Mouse (Mus musculus): ENCODE data around the gene Cdiptos. TPM values are rescaled to one million over a fixed set of nuclear protein-coding genes. Genes with fewer than 3 reads are reported as not detected.

The Cdiptos gene
- total and polyA plus RNA-seq, 3 experiments, result 0.47 to 0.97 TPM; not detected in 1

DNA sequence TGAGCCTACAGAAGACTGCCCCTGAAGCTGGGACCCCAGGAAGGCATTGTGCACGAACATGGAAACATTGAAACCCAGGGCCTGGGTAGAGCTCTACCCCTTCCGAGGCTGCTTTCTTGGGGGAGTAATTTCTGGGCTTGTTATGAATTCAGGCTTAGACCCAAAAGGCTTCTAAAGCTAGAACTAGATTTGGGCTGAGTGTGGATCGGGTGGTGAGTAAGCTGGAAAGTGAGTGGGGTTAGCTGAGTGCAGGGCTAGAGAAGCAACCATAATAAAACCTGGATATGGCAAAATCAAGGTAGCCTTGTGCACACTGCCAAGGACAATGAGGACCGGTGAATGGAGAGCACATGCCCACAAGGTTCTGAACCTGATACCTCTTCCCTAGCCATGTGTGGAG is 13.9 kb downstream of the Cdiptos start:
- Histone ChIP-seq H3K9ac (ENCODE audit: insufficient read depth, low read depth) (no peak overlapping the region), H3K27me3 (replicated peaks) (no peaks in the 10 kb centered on the region), H3K9me3 (replicated peaks; ENCODE audit: low read length) (no peaks in the 10 kb centered on the region), H3K4me3 (replicated peaks in 1 of 3; ENCODE audit: low read depth in 2 of 3, low read length in 2 of 3, poor library complexity in 1 of 3) (no peak overlapping the region), H3K27ac (ENCODE audit: insufficient read depth, low read depth) (no peak overlapping the region), H3K4me1 (ENCODE audit: control insufficient read depth in 1 of 2, insufficient read depth in 2 of 2) (peaks cover 17 to 59% of the 10 kb centered on the region in 2 experiments), H3K4me2 (ENCODE audit: insufficient read depth, low read depth, poor library complexity, severe bottlenecking) (no peak overlapping the region), H3K36me3 (replicated peaks in 1 of 2; ENCODE audit: control insufficient read depth in 1 of 2, insufficient read depth in 1 of 2, low read length in 1 of 2) (peaks cover 50 to 84% of the 10 kb centered on the region in 2 experiments), H3K79me2 (replicated peaks; ENCODE audit: control insufficient read depth, extremely low read depth, insufficient read depth, poor library complexity, severe bottlenecking) (no peaks in the 10 kb centered on the region)
- in situ Hi-C loops (cut with MboI; ENCODE audit: low pct_ligation_motif_present, low pct_unique_long_range_greater_than_20kb, low sequenced_read_pairs) (loop anchor here (5.0 to 10.0 kb wide), 2 partner anchors 55 to 257 kb away; partner anchors contain the start of genes Coro1a, Pagr1a and Pagr1b), dilution Hi-C loops (cut with MboI; ENCODE audit: extremely low pct_ligation_motif_present, extremely low pct_unique_long_range_greater_than_20kb, low sequenced_read_pairs) (no loop called here)
- TF ChIP-seq USF1 (IDR thresholded peaks at IDR 0.05; ENCODE audit: low read depth, low read length) (no peak), MAFK (IDR thresholded peaks at IDR 0.05; ENCODE audit: insufficient replicate concordance, low read length) (no peak), HCFC1 (IDR thresholded peaks at IDR 0.05; ENCODE audit: low read depth, low read length) (no peak), CHD1 (IDR thresholded peaks at IDR 0.05; ENCODE audit: low read depth, low read length) (no peak), RAD21 (IDR thresholded peaks at IDR 0.05; ENCODE audit: low read depth, low read length) (no peak), MYC (IDR thresholded peaks at IDR 0.05; ENCODE audit: low read depth, low read length) (no peak), ZNF384 (IDR thresholded peaks at IDR 0.05; ENCODE audit: low read depth, low read length) (no peak), MAZ (IDR thresholded peaks at IDR 0.05; ENCODE audit: low read depth, low read length) (no peak), MEF2A (IDR thresholded peaks at IDR 0.05; ENCODE audit: borderline replicate concordance, low read depth, low read length) (no peak), E2F4 (IDR thresholded peaks at IDR 0.05; ENCODE audit: insufficient replicate concordance, low read depth, low read length) (no peak), ZC3H11A (IDR thresholded peaks at IDR 0.05; ENCODE audit: low read depth, low read length) (no peak), TBP (conservative IDR thresholded peaks at IDR 0.05; ENCODE audit: low read depth, low read length) (no peak), CHD2 (IDR thresholded peaks at IDR 0.05; ENCODE audit: low read length) (no peak), ZMIZ1 (IDR thresholded peaks at IDR 0.05; ENCODE audit: low read depth, low read length) (no peak), CTCF (conservative IDR thresholded peaks at IDR 0.05 in 1 of 2, IDR thresholded peaks at IDR 0.05 in 1 of 2; ENCODE audit: low read depth in 2 of 2, low read length in 2 of 2) (no peak), KAT2A (IDR thresholded peaks at IDR 0.05; ENCODE audit: insufficient replicate concordance, low read length) (no peak), JUN (IDR thresholded peaks at IDR 0.05; ENCODE audit: insufficient read depth, low read depth, low read length) (no peak), RCOR1 (conservative IDR thresholded peaks at IDR 0.05; ENCODE audit: low read depth, low read length) (no peak)
- DNase-seq (ENCODE audit: extremely low read depth), result no peak

DNA sequence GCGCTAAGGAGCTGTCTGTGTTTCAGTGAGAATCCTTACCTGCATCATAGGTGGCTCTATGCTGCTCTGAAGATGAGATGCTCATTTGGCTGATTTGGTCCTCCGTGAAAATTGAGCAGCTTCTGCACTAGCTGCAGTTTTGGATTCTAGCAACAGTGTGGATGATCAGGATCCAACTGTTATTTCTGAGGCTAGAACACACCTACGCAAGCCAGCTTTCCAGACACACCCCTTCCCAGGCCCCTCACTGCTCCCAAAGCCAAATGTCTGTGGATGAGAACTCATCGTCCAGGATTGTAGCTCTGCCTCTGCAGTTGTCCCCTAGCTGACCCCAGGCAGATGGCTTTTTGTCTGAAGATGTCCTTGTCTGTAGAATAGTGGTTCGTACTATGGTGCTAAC is 14.8 kb downstream of the Cdiptos start:
- no peak for DNase-seq (ENCODE audit: extremely low read depth)
- Histone ChIP-seq H3K27ac (ENCODE audit: insufficient read depth, low read depth) (no peak overlapping the region), H3K4me2 (ENCODE audit: insufficient read depth, low read depth, poor library complexity, severe bottlenecking) (no peak overlapping the region), H3K27me3 (replicated peaks) (no peaks in the 10 kb centered on the region), H3K36me3 (replicated peaks in 1 of 2; ENCODE audit: control insufficient read depth in 1 of 2, insufficient read depth in 1 of 2, low read length in 1 of 2) (peaks cover 48 to 84% of the 10 kb centered on the region in 2 experiments), H3K4me3 (replicated peaks in 1 of 3; ENCODE audit: low read depth in 2 of 3, low read length in 2 of 3, poor library complexity in 1 of 3) (no peak overlapping the region), H3K9me3 (replicated peaks; ENCODE audit: low read length) (no peaks in the 10 kb centered on the region), H3K79me2 (replicated peaks; ENCODE audit: control insufficient read depth, extremely low read depth, insufficient read depth, poor library complexity, severe bottlenecking) (no peaks in the 10 kb centered on the region), H3K9ac (ENCODE audit: insufficient read depth, low read depth) (no peak overlapping the region), H3K4me1 (ENCODE audit: control insufficient read depth in 1 of 2, insufficient read depth in 2 of 2) (peaks cover 17 to 59% of the 10 kb centered on the region in 2 experiments)
- no peak for TF ChIP-seq ZKSCAN1 (IDR thresholded peaks at IDR 0.05; ENCODE audit: borderline replicate concordance, low read depth, low read length)
- no peak for TF ChIP-seq RCOR1 (conservative IDR thresholded peaks at IDR 0.05; ENCODE audit: low read depth, low read length)
- no peak for TF ChIP-seq CHD2 (IDR thresholded peaks at IDR 0.05; ENCODE audit: low read length)
- no peak for TF ChIP-seq MXI1 (IDR thresholded peaks at IDR 0.05; ENCODE audit: low read depth, low read length)
- TF ChIP-seq JUN (IDR thresholded peaks at IDR 0.05; ENCODE audit: insufficient read depth, low read depth, low read length), result no peak
- no peak for TF ChIP-seq USF1 (IDR thresholded peaks at IDR 0.05; ENCODE audit: low read depth, low read length)
- TF ChIP-seq HCFC1 (IDR thresholded peaks at IDR 0.05; ENCODE audit: low read depth, low read length), result no peak
- no peak for TF ChIP-seq JUND (conservative IDR thresholded peaks at IDR 0.05; ENCODE audit: low read depth, low read length)
- TF ChIP-seq IRF4 (IDR thresholded peaks at IDR 0.05; ENCODE audit: low read depth, low read length), result no peak
- TF ChIP-seq EP300 (IDR thresholded peaks at IDR 0.05; ENCODE audit: low read length), result no peak
- TF ChIP-seq ZC3H11A (IDR thresholded peaks at IDR 0.05; ENCODE audit: low read depth, low read length), result no peak
- in situ Hi-C loops (cut with MboI; ENCODE audit: low pct_ligation_motif_present, low pct_unique_long_range_greater_than_20kb, low sequenced_read_pairs) (loop anchor here (5.0 to 10.0 kb wide), 2 partner anchors 56 to 256 kb away; partner anchors contain the start of genes Coro1a, Pagr1a and Pagr1b), dilution Hi-C loops (cut with MboI; ENCODE audit: extremely low pct_ligation_motif_present, extremely low pct_unique_long_range_greater_than_20kb, low sequenced_read_pairs) (no loop called here)
